Mouse (Mus musculus): Measurements from ENCODE around the gene Cbfa2t2.

- TF ChIP-seq CTCF (IDR thresholded peaks at IDR 0.05; ENCODE audit: control insufficient read depth, insufficient read depth, insufficient replicate concordance, low read depth, low read length) (no peak), POLR2A (IDR thresholded peaks at IDR 0.05; ENCODE audit: control insufficient read depth, low read depth, low read length) (no peak)
Observed at GRCm38 (mm10) chr2:154551927-154552326, 115.6 kb downstream of the Cbfa2t2 start.

Measured in testis, adult 2 months (tissue).